28 mouse cellular contexts compared by ENCODE assay signal in genomic region chr3:119938425-119938824, GRCm38 (mm10).
DNase-seq lines count a peak whose midpoint lies in the region; ATAC-seq and TF ChIP-seq lines count a peak whose summit lies in the region.
"Had no signal": no experiment of that assay in that cellular context is flagged by ENCODE, and none has a peak within 500 bp of the region (broad histone marks: within the 10 kb centered on the region; RNA-seq: fewer than 3 reads in every experiment).

No protein-coding gene starts in this region.

- no peak overlapping the region for H3K9ac ChIP-seq in forebrain, embryonic 15.5 days (replicated peaks)
- H3K9ac ChIP-seq in forebrain, embryonic 16.5 days (replicated peaks; ENCODE audit: low read depth, low read length), result no peak overlapping the region
- H3K9ac ChIP-seq in midbrain, embryonic 11.5 days (ENCODE audit: low read length), result no peak overlapping the region
- H3K9ac ChIP-seq in stomach, postnatal 0 days (ENCODE audit: low read length), result no peak overlapping the region
- H3K9ac ChIP-seq: heart, embryonic 12.5 days; heart, embryonic 15.5 days; hindbrain, embryonic 13.5 days had no signal

- TF ChIP-seq CTCF in stomach, postnatal 0 days (IDR thresholded peaks at IDR 0.05; ENCODE audit: low read depth), result no peak

- WGBS in forebrain, embryonic 15.5 days, result 64% methylated on average over 6 of the region's 6 CpGs
- WGBS in forebrain, embryonic 16.5 days, result 63% methylated on average over 6 of the region's 6 CpGs
- 79% methylated on average over 6 of the region's 6 CpGs for WGBS in midbrain, embryonic 11.5 days
- 76% methylated on average over 6 of the region's 6 CpGs for WGBS in midbrain, embryonic 10.5 days
- 50% methylated on average over 6 of the region's 6 CpGs for WGBS in stomach, postnatal 0 days

- peak; percentile 61 for DNase-seq in midbrain, embryonic 11.5 days (ENCODE audit: low spot score, missing footprints)
- DNase-seq in midbrain, embryonic 10.5 days (ENCODE audit: low spot score), result no peak
- peak; percentile 7 for DNase-seq in MN1 (ENCODE audit: low spot score)
- no peak for DNase-seq in stomach, postnatal 0 days (ENCODE audit: low spot score)
- DNase-seq in frontal cortex, postnatal 36 days (ENCODE audit: low spot score in 2 of 2), result no peak
- DNase-seq: adrenal gland, adult 8-10 months; adrenal gland, postnatal 25 days; B cell, adult 2 months; cerebellum, adult 11-12 months; cerebellum, adult 8-10 months; cerebellum, postnatal 10 days; cerebellum, postnatal 36 days; gastrocnemius, postnatal 25 days; heart, adult 18-20 months; heart, postnatal 10 days; heart, postnatal 36 days had no signal

- no peak overlapping the region for H3K4me2 ChIP-seq in forebrain, embryonic 15.5 days (replicated peaks)
- no peak overlapping the region for H3K4me2 ChIP-seq in forebrain, embryonic 16.5 days (ENCODE audit: low read length)
- no peak overlapping the region for H3K4me2 ChIP-seq in midbrain, embryonic 11.5 days
- H3K4me2 ChIP-seq in stomach, postnatal 0 days (replicated peaks; ENCODE audit: low read depth), result no peak overlapping the region
- H3K4me2 ChIP-seq: heart, embryonic 12.5 days; heart, embryonic 15.5 days; hindbrain, embryonic 13.5 days had no signal

- no peaks in the 10 kb centered on the region for H3K9me3 ChIP-seq in forebrain, embryonic 15.5 days
- H3K9me3 ChIP-seq in forebrain, embryonic 16.5 days (ENCODE audit: control insufficient read depth, low read length), result no peaks in the 10 kb centered on the region
- H3K9me3 ChIP-seq in midbrain, embryonic 11.5 days (ENCODE audit: control insufficient read depth, low read length), result no peaks in the 10 kb centered on the region
- no peaks in the 10 kb centered on the region for H3K9me3 ChIP-seq in midbrain, embryonic 10.5 days (replicated peaks)
- H3K9me3 ChIP-seq in stomach, postnatal 0 days (ENCODE audit: control insufficient read depth, low read length), result no peaks in the 10 kb centered on the region
- H3K9me3 ChIP-seq: forebrain, embryonic 10.5 days; heart, embryonic 12.5 days; heart, embryonic 15.5 days; hindbrain, embryonic 10.5 days; hindbrain, embryonic 13.5 days had no signal

- H3K36me3 ChIP-seq in forebrain, embryonic 15.5 days, result no peaks in the 10 kb centered on the region
- H3K36me3 ChIP-seq in forebrain, embryonic 16.5 days (ENCODE audit: control insufficient read depth, insufficient read depth), result no peaks in the 10 kb centered on the region
- H3K36me3 ChIP-seq in midbrain, embryonic 11.5 days (ENCODE audit: control insufficient read depth, insufficient read depth, low read length), result no peaks in the 10 kb centered on the region
- no peaks in the 10 kb centered on the region for H3K36me3 ChIP-seq in midbrain, embryonic 10.5 days
- no peaks in the 10 kb centered on the region for H3K36me3 ChIP-seq in stomach, postnatal 0 days (ENCODE audit: control insufficient read depth, insufficient read depth, low read length)
- H3K36me3 ChIP-seq: forebrain, embryonic 10.5 days; G1E; heart, embryonic 12.5 days; heart, embryonic 15.5 days; hindbrain, embryonic 10.5 days; hindbrain, embryonic 13.5 days had no signal

- no peak overlapping the region for H3K4me3 ChIP-seq in forebrain, embryonic 15.5 days
- H3K4me3 ChIP-seq in forebrain, embryonic 16.5 days (replicated peaks; ENCODE audit: low read length), result no peak overlapping the region
- H3K4me3 ChIP-seq in midbrain, embryonic 11.5 days (ENCODE audit: low read depth, low read length), result no peak overlapping the region
- no peak overlapping the region for H3K4me3 ChIP-seq in midbrain, embryonic 10.5 days
- H3K4me3 ChIP-seq in stomach, postnatal 0 days (ENCODE audit: low read depth, low read length), result no peak overlapping the region
- H3K4me3 ChIP-seq: forebrain, embryonic 10.5 days; heart, embryonic 12.5 days; heart, embryonic 15.5 days; hindbrain, embryonic 10.5 days; hindbrain, embryonic 13.5 days had no signal

- no peak for ATAC-seq in forebrain, embryonic 15.5 days (replicated peaks)
- ATAC-seq in forebrain, embryonic 16.5 days, result no peak
- ATAC-seq in midbrain, embryonic 11.5 days (ENCODE audit: low FRiP score), result no peak
- ATAC-seq in stomach, postnatal 0 days (ENCODE audit: low FRiP score, low TSS enrichment), result no peak
- ATAC-seq: activated CD4-positive, CD25-positive, alpha-beta regulatory T cell, adult 4 months; forebrain, embryonic 14.5 days; hindbrain, embryonic 16.5 days had no signal

- H3K27me3 ChIP-seq in forebrain, embryonic 15.5 days, result no peaks in the 10 kb centered on the region
- no peaks in the 10 kb centered on the region for H3K27me3 ChIP-seq in forebrain, embryonic 16.5 days (replicated peaks; ENCODE audit: control insufficient read depth, insufficient read depth, low read length)
- no peaks in the 10 kb centered on the region for H3K27me3 ChIP-seq in midbrain, embryonic 11.5 days (ENCODE audit: control insufficient read depth, insufficient read depth, low read length)
- no peaks in the 10 kb centered on the region for H3K27me3 ChIP-seq in midbrain, embryonic 10.5 days (ENCODE audit: low read depth, poor library complexity, severe bottlenecking)
- H3K27me3 ChIP-seq in stomach, postnatal 0 days (ENCODE audit: control insufficient read depth, insufficient read depth, low read length), result no peaks in the 10 kb centered on the region
- H3K27me3 ChIP-seq: CH12.LX; heart, embryonic 12.5 days; heart, embryonic 15.5 days; hindbrain, embryonic 13.5 days had no signal

- 0 out of 2 replicates have a peak overlapping the region, but pooled peaks have one; percentile 19 for H3K27ac ChIP-seq in forebrain, embryonic 15.5 days (replicated peaks)
- no peak overlapping the region for H3K27ac ChIP-seq in forebrain, embryonic 16.5 days (ENCODE audit: low read length)
- H3K27ac ChIP-seq in midbrain, embryonic 11.5 days (ENCODE audit: low read depth, low read length), result no peak overlapping the region
- no peak overlapping the region for H3K27ac ChIP-seq in midbrain, embryonic 10.5 days (replicated peaks)
- H3K27ac ChIP-seq in stomach, postnatal 0 days (replicated peaks), result 0 out of 2 replicates have a peak overlapping the region, but pooled peaks have one; percentile 18
- H3K27ac ChIP-seq: forebrain, embryonic 10.5 days; heart, embryonic 15.5 days; hindbrain, embryonic 10.5 days; hindbrain, embryonic 13.5 days had no signal

- no peak for TF ChIP-seq EP300 in stomach, postnatal 0 days (optimal IDR thresholded peaks at IDR 0.05)

- peaks cover 17% of the 10 kb centered on the region for H3K4me1 ChIP-seq in forebrain, embryonic 15.5 days
- H3K4me1 ChIP-seq in forebrain, embryonic 16.5 days (replicated peaks; ENCODE audit: control insufficient read depth, insufficient read depth, low read length), result peaks cover 11% of the 10 kb centered on the region
- no peaks in the 10 kb centered on the region for H3K4me1 ChIP-seq in midbrain, embryonic 11.5 days (ENCODE audit: control insufficient read depth, insufficient read depth, low read length)
- H3K4me1 ChIP-seq in midbrain, embryonic 10.5 days, result peaks cover under 1% of the 10 kb centered on the region; the same call in 1 of the 2 replicates
- H3K4me1 ChIP-seq in stomach, postnatal 0 days (replicated peaks; ENCODE audit: control insufficient read depth, insufficient read depth), result no peaks in the 10 kb centered on the region
- H3K4me1 ChIP-seq: heart, embryonic 12.5 days; heart, embryonic 15.5 days had no signal

Comparison
In these comparisons a context has a peak if more than half of its experiments do, and no peak if none do; other contexts are left out.
1. H3K27ac ChIP-seq: peak in forebrain, embryonic 15.5 days (single experiment) and stomach, postnatal 0 days (single experiment); none in forebrain, embryonic 16.5 days (single experiment), midbrain, embryonic 11.5 days (single experiment) and midbrain, embryonic 10.5 days (single experiment).
2. DNase-seq: peak in midbrain, embryonic 11.5 days (single experiment) and MN1 (single experiment); none in midbrain, embryonic 10.5 days (single experiment), stomach, postnatal 0 days (single experiment) and frontal cortex, postnatal 36 days (0 of 2).